Mouse (Mus musculus) retina, embryonic 14.5 days (tissue): ENCODE measurements around the gene Asic2.

Experiments used
- DNase-seq: peaks from one replicate; pipeline ENCODE4 v3.0.0-alpha.2; 2015; ENCODE audit warnings: low spot score

Gene Asic2

DNA sequence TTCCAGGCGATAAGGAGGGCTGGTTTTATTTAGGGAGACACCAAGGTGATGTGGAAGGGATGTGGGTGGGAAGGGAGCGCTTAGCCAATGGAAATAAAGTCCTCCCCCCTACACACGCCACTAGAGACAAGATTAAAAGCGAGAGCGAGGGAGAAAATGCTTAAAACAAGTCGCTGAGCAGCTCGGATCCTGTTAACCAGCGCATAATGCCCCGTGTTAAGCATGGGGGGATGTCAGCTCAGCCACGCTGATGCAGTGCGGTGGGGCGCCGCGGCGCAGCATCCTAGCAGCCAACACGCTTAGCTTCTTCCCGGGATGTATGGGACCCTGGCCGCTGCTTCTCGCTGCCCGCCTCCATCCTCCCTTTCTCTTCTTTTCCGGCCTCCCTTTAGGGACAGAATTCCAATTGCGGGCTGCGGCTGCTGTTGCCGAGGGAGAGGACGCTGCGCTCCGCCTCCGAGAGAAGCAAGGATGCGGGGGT lies at the start of gene Asic2:
Asic2 (minus strand) TSS at position 57 of the 481 bp plus-strand sequence.
- peak; percentile 47 for DNase-seq

GRCm38 (mm10) chr11:82016181-82016780 lies 48.0 kb upstream of the Asic2 start:
- no peak for DNase-seq

GRCm38 (mm10) chr11:82015066-82015465 lies 46.8 kb upstream of the Asic2 start:
- DNase-seq, result no peak

DNA sequence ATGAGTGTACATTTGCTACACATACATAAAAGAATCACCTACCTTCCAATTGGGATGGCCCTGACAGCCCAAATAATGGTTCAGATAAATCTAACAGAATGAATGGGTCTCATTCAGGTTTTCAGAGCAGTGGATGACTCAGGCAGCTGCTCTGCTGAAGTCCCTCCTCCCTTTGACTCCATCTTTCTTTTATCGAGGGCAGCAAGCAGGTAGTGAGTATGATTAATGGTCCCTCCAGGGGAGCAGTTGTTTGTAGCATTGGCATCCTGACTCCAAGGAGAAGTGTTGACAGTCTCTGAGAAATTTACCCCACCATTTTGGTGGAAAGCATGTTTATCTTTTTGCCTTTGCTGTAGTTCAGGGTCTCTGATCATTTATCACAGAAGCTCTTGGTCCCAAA lies 45.5 kb upstream of the Asic2 start:
- no peak for DNase-seq

- DNase-seq, result no peak
Measured at GRCm38 (mm10) chr11:82011411-82012193, 43.3 kb upstream of the Asic2 start.

- no peak for DNase-seq
Measured at GRCm38 (mm10) chr11:82010115-82010514, 41.9 kb upstream of the Asic2 start.

GRCm38 (mm10) chr11:82006796-82007423 lies 38.7 kb upstream of the Asic2 start:
- DNase-seq, result no peak

- DNase-seq, result no peak
Measured at GRCm38 (mm10) chr11:82004810-82005209, 36.6 kb upstream of the Asic2 start.

GRCm38 (mm10) chr11:82000581-82000980 lies 32.3 kb upstream of the Asic2 start:
- no peak for DNase-seq

DNA sequence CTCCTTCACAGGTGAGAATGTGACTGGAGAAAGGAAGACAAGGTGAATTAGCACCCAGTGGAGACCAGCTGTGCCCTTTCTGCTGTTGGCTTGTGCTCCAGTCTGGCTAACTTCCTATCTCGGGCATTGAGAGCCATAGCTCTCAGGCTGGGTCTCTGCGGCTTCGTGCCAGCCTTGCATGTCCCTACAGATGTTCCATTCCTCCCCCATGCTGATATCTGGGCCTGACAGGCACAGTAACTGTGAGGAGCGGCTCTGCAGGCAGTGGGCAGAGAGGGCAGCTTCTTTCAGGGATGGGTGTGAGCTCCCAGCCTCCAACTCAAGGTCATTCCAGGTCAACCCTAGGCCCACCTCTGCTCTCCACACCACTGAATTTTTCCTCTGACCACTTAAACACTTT lies 31.2 kb upstream of the Asic2 start:
- no peak for DNase-seq

DNA sequence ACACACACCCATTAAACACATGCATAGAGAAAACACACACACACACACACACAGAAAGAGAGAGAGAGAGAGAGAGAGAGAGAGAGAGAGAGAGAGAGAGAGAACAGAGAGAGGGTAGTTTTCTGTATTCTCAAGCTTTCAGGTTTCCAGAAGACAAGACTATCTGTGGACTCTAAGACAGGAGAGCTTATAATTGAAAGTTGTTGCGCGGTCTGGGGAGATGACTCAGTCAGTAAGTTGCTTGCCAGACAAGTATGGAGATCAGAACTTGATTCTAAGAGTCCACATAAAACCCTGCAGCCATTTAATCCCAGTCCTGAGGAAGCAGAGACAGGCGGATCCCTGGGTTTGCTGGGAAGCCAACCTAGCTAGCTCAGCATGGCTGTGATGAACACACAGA lies 30.4 kb upstream of the Asic2 start:
- no peak for DNase-seq

- no peak for DNase-seq
Measured at GRCm38 (mm10) chr11:81997085-81997484, 28.8 kb upstream of the Asic2 start.

DNA sequence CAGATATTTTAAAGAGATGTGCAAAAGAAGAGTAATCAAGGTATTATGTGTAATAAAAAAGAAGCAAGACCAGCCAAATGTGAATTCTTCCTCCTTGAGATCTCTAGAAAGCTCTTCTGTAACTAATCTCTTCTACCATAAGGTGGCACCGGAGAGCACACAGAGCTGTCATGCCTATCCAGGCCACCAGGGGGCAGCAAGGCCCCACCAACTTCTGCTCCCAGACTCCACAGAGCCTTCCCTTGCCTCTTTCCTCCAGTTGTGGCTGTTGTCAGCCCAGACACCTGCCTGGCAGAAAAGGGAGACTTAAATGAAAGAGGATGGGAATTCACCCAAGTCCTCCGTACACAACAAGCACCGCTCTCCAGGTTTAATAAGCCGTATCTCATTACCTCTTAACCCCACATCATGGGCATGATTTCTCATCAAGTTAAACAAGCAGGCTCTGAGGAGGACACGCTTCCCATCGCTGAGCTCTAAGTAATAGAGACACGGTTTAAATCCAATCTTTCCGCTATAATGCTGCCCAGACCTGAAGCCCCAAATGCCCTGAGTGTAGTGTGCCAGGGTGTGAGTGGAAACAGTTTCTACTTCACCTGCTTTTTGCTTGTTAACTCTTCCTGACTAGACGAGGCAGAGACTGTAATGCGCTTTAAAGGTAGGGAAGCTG lies 28.1 kb upstream of the Asic2 start:
- DNase-seq, result peak; percentile 87

DNA sequence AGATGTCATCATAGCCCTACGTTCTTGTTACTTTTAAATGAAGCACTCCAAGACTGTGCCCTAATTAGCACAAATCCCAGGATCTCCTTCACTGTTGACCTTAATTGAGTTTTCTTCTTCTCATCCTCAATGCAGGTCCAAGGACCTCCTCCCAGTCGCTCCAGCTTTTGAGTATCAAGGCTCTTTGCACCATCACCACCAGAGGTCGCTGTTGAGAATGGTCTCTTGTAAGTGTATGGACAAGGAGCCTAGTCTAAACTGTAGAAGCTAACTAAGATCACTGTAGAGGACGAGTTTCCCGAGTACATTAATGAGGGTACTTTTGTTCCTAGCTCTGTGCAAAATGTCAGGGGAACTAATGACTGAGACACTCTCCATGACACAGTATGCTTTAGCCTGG lies 14.9 kb upstream of the Asic2 start:
- DNase-seq, result peak; percentile 87

- DNase-seq, result peak; percentile 72
Measured at GRCm38 (mm10) chr11:81982191-81982590, 13.9 kb upstream of the Asic2 start.

DNA sequence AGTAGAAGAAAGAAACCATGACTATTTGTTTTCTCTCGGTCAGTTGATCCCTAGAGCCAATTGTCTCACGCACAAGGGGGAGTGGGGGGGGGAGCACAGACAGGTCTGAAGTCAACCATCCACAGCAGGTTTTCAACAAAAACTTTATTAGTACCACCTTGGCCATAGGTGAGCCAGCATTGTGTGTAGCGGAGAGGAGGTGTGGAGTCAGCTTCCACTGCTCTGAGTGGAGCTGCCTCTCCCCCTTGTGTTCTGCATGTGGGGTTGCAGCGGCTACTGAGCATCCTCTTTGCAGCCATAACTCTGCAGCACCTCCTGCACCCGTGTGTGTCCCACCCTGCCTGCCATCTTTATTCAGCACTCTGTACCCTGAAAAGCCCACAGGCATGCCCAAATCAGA lies 6.3 kb upstream of the Asic2 start:
- peak; percentile 48 for DNase-seq

GRCm38 (mm10) chr11:81973699-81974098 lies 5.4 kb upstream of the Asic2 start:
- no peak for DNase-seq

DNA sequence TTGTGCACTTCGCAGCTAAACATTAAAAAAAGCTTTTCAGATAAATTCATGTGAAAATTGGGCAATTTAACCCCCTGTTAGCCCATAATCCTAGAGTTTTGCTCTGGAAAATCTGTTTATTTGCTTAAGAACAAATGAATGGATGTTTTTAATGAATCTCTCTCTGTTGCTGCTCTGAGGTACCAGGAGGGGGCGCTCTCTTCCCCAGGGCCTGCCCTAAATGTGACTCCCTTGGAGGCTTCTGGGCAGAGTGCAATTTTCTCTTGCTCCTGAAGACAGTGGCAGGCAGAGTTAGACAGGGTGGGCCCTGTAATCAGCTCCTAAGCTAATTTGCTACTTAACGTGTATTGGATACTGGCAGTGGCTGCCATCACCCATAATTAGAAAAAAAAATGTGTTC lies 3.8 kb upstream of the Asic2 start:
- DNase-seq, result peak; percentile 52

- DNase-seq, result peak; percentile 63
Measured at GRCm38 (mm10) chr11:81966626-81967289, 1.5 kb downstream of the Asic2 start.

- DNase-seq, result no peak
Measured at GRCm38 (mm10) chr11:81965653-81966625, 2.3 kb downstream of the Asic2 start.

- peak; percentile 24 for DNase-seq
Measured at GRCm38 (mm10) chr11:81964561-81964960, 3.7 kb downstream of the Asic2 start.
